Mouse (Mus musculus) activated CD4-positive, CD25-positive, alpha-beta regulatory T cell, adult 4 months (primary cell): ENCODE results near the gene C1ql4. TPM values are rescaled to one million over a fixed set of nuclear protein-coding genes. Genes with fewer than 3 reads are reported as not detected.

Experiments
- polyA plus RNA-seq, 2 experiments: library from polyadenylated mRNA; unstranded; fragments of 100-300 nt; shearing (Covaris generic); gene quantifications; one replicate each; pipeline ENCODE4 v1.2.1; 2017

The C1ql4 gene
- polyA plus RNA-seq, 2 experiments from 2014 or later, result not detected

Other genes with a start within 250 kb of the C1ql4 start
- 10 to 100 TPM; 21.7 to 29.2 TPM for gene Kmt2d, start 216.6 kb downstream of the C1ql4 start, polyA plus RNA-seq
- gene Rhebl1, start 193.3 kb downstream of the C1ql4 start, polyA plus RNA-seq, result 1 to 10 TPM; 8.7 to 8.8 TPM
- gene Dhh, start 189.3 kb downstream of the C1ql4 start, polyA plus RNA-seq, result under 1 TPM; 0.11 to 0.15 TPM
- 10 to 100 TPM; 24.2 to 42.0 TPM for gene Lmbr1l, start 169.6 kb downstream of the C1ql4 start, polyA plus RNA-seq
- gene Tuba1b, start 153.3 kb downstream of the C1ql4 start, polyA plus RNA-seq, result 100 to 1,000 TPM; 510 to 711 TPM
- not detected for gene Gm49450, start 134.3 kb downstream of the C1ql4 start, polyA plus RNA-seq
- 100 to 1,000 TPM; 243 to 273 TPM for gene Tuba1a, start 134.1 kb downstream of the C1ql4 start, polyA plus RNA-seq
- gene Tuba1c, start 57.9 kb downstream of the C1ql4 start, polyA plus RNA-seq, result 100 to 1,000 TPM in 1 of 2 experiments, 10 to 100 TPM in 1; 98.3 to 120 TPM
- gene Prph, start 32.6 kb downstream of the C1ql4 start, polyA plus RNA-seq, result not detected
- gene Troap, start 13.2 kb downstream of the C1ql4 start, polyA plus RNA-seq, result 1 to 10 TPM; 3.6 to 4.4 TPM
- gene Dnajc22, start 5.4 kb upstream of the C1ql4 start, polyA plus RNA-seq, result not detected
- not detected for gene Spats2, start 38.1 kb upstream of the C1ql4 start, polyA plus RNA-seq
- not detected for gene Kcnh3, start 137.0 kb upstream of the C1ql4 start, polyA plus RNA-seq
- 10 to 100 TPM; 54.8 to 55.6 TPM for gene Mcrs1, start 164.1 kb upstream of the C1ql4 start, polyA plus RNA-seq
- gene Prpf40b, start 207.3 kb upstream of the C1ql4 start, polyA plus RNA-seq, result 1 to 10 TPM; 3.9 to 7.4 TPM
- gene Fam186b, start 208.1 kb upstream of the C1ql4 start, polyA plus RNA-seq, result under 1 TPM; 0.24 to 0.30 TPM